Mouse (Mus musculus) G1E (cell line): ENCODE results near the gene Orm2.

ENCODE experiments used
- CTCF ChIP-seq: IDR thresholded peaks from 2 replicates; pipeline ENCODE4 v1.5.1; 2012; ENCODE audit warnings: low read depth, low read length, inconsistent platforms, mixed read lengths
- GATA1 ChIP-seq: IDR thresholded peaks from 2 replicates; pipeline ENCODE4 v1.6.1; 2012; ENCODE audit warnings: borderline replicate concordance, low read length, inconsistent platforms, mixed read lengths
- GATA2 ChIP-seq: IDR thresholded peaks from 2 replicates; pipeline ENCODE4 v1.6.1; 2012; ENCODE audit warnings: low read depth, low read length, inconsistent platforms, borderline replicate concordance
- POLR2AphosphoS5 ChIP-seq: IDR thresholded peaks from 2 replicates; pipeline ENCODE4 v1.6.1; 2012; ENCODE audit warnings: low read depth, low read length, inconsistent platforms; ENCODE audit not compliant: insufficient replicate concordance
- TAL1 ChIP-seq: conservative IDR thresholded peaks from 2 replicates; pipeline ENCODE4 v1.6.1; 2012; ENCODE audit warnings: low read depth, low read length, inconsistent platforms, mixed read lengths

DNA sequence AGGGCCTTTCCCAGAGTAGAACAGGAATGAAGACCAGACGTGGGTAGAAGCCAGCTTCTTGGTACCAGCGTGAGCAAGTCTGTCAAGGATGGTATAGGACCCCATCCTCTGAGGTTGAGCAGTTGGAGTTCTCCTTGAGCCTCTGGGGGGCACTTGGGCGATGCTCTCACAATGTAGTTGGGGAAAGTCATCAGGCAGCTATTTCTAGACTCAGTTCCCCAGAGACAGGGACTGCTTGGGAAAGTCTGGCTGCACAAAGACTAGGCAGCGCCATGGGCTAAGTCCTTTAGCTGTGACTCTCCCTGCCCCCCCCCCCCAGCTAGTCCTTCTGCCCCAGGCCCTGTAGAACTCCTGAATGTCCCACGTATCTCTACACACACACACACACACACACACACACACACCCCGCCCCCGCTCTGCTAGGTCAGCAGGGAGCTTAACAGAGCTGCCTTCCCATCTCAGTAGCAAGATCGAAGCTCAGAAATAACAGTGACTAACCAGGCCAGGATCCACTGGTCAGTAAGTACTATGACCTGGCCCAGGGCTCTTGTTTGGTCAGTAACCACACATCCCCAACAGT lies 37.5 kb downstream of the Orm2 start:
- TF ChIP-seq CTCF (no peak), POLR2AphosphoS5 (no peak), GATA1 (no peak), TAL1 (no peak), GATA2 (no peak)
